Mouse (Mus musculus) urinary bladder, postnatal 4 days (tissue): ENCODE results near the gene Trmt61a.

Source experiments
- DNase-seq, 2 experiments: peaks; one replicate each; pipeline ENCODE4 v3.0.0; 2021 to 2022; ENCODE audit warnings: low spot score in 2 of 2

The Trmt61a gene

GRCm38 (mm10) chr12:111732921-111733320 is 55.0 kb downstream of the Trmt61a start:
- no peak for DNase-seq
